Mouse (Mus musculus): ENCODE results near the gene Fbxo36.

Fbxo36 gene

GRCm38 (mm10) chr1:84839309-84840017 is at the start of gene Fbxo36:
TSS of gene Fbxo36 (plus strand) at chr1:84839841.
- DNase-seq (ENCODE audit: low read depth): peak; percentile 86

- no peak for DNase-seq (ENCODE audit: low read depth)
Measured at GRCm38 (mm10) chr1:84791393-84791792, 48.2 kb upstream of the Fbxo36 start.

- DNase-seq (ENCODE audit: low read depth): no peak
Measured at GRCm38 (mm10) chr1:84795335-84795734, 44.3 kb upstream of the Fbxo36 start.

GRCm38 (mm10) chr1:84799166-84799565 is 40.5 kb upstream of the Fbxo36 start:
- DNase-seq (ENCODE audit: low read depth): no peak

DNA sequence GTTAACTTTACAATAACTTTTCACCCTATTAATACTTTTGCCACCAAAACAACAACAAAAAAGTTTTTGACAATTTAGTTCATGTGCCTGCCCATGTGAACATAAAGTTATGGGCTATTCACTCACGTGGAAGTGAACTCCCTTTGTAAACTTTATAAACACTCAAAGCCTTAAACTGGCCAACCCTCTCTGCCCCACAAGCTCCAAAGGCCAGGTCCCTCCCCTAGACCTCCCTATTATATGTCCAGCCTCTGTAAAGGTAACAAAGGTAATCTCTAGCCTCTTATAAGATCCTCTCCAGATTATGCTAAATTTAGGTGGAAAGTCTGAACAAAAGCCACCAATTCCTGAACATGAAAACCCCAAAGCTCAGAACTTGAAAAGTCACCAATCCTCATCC is 35.9 kb upstream of the Fbxo36 start:
- no peak for DNase-seq (ENCODE audit: low read depth)

DNA sequence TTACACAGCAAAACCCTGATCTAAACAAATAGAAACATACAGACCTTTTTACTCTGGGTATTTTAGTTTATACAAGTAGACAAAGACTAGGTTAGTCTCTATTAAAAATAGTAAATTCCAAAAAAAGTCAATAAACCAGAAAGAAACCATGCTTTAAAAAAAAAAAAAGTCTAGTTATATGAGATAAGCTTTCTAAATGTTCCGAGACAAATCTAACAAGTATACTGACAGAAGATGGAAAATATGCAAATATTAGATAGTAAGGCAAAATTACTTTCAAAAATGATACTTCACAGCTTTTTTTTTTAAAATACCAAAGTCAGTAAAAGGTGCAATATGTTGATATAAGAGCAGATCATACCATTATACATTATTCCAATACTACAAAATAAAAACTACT is 22.0 kb upstream of the Fbxo36 start:
- DNase-seq (ENCODE audit: low read depth): no peak

- DNase-seq (ENCODE audit: low read depth): no peak
Measured at GRCm38 (mm10) chr1:84825091-84825490, 14.6 kb upstream of the Fbxo36 start.

- DNase-seq (ENCODE audit: low read depth): no peak
Measured at GRCm38 (mm10) chr1:84837523-84838145, 2.0 kb upstream of the Fbxo36 start.

DNA sequence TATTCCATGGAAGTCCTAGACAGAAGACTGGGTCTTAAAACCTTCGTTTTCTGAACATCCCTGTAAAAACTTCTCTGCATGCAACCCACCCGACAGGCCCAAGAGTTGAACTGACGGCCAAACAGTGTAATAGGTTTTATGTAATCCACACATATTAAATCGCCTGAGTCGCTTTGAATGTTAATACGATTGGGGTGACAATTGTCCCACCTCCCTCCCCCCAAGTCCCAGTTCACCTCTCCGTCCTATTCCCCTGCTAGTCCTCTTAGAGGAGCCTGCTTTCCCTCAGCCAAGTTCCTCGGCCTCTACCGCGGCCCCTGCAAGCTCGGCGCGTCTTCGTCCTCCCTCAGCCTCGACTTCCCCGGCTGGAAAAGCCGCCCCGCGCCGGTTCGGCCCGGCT is 1.5 kb upstream of the Fbxo36 start:
- no peak for DNase-seq (ENCODE audit: low read depth)

DNA sequence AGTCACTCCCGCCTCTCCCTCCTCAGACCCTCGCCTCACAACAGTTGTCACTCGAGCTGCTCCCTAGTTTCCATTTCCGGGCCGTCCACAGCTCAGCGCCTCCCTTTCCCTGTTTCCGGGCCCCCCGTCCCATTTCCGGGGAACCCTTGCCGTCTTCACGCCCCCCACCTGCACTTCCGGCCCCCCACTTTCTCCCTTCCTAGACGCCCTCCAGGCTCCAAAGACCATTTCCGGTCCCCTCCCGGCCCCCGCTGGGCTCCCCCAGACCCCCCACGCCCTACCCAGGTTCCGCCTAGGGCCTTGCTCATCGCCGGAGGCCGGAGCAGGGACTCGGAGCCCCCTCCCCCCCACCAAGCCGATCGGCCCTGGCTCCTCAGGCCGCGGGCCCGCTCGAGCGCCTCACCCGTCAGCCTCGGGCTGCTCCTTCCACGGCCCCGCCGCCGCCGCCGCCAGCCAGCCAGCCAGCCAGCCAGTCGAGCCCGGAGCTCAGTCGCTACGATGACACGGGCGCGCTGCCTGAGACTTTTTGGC is 955 bp upstream of the Fbxo36 start:
- DNase-seq (ENCODE audit: low read depth): no peak

GRCm38 (mm10) chr1:84840018-84840664 is 500 bp downstream of the Fbxo36 start, which contains the start of gene Trip12:
TSS of gene Trip12 (minus strand) at chr1:84840516.
- no peak for DNase-seq (ENCODE audit: low read depth)

DNA sequence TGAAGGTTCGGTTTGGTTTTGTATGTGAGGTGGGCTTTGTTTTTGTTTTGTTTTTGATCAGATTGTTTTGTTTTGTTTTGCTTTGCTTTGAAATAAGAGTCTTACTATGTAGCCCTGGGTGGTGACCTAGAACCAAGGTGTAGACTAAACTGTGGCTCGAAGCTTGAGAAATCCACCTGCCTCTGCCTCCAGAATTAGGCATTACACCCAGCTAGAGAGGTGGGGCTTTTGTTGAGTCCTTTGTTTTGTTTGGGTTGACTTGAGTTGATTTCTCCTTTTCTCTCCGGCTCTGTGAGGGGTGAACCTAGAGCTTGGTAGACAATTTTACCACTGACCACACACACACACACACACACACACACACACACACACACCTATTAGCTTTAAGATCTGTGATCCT is 1.4 kb downstream of the Fbxo36 start:
- DNase-seq (ENCODE audit: low read depth): no peak

DNA sequence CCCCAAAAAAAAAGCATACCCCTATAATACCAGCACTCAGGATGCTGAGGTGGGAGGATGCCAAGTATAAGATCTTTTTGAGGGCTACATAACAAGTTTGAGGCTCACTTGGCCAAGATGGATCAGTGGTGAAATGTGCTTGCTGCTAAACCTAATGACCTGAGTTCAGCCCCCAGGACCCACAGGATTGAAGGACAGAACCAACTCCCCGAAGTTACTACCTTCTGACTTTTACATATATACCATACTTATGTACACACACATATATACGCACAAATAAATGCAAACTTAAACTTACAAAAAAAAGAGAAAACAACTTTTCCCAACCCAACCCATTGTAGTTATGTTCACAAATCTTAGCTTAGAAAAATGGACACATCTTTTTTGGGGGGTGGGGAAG is 3.7 kb downstream of the Fbxo36 start:
- no peak for DNase-seq (ENCODE audit: low read depth)

DNA sequence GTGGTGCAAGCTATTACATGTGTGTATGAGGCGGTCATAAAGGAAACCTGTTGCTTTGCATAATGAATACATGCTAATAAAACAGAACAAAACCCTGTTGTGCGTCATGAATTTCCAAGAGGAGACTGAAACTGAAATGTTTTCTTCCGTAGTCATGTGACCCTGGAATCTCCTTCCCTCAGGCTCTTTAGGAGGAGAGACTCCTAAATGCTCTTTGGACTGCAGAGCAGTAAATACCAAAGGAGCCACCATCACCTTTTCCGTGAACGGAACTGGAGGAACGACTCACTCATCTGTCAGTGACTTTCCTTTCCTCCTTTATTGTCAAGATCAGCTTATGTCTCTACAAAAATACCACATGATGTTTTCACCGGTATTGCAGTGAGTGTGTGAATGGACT is 8.1 kb downstream of the Fbxo36 start:
- no peak for DNase-seq (ENCODE audit: low read depth)

GRCm38 (mm10) chr1:84848335-84848734 is 8.7 kb downstream of the Fbxo36 start:
- no peak for DNase-seq (ENCODE audit: low read depth)

DNA sequence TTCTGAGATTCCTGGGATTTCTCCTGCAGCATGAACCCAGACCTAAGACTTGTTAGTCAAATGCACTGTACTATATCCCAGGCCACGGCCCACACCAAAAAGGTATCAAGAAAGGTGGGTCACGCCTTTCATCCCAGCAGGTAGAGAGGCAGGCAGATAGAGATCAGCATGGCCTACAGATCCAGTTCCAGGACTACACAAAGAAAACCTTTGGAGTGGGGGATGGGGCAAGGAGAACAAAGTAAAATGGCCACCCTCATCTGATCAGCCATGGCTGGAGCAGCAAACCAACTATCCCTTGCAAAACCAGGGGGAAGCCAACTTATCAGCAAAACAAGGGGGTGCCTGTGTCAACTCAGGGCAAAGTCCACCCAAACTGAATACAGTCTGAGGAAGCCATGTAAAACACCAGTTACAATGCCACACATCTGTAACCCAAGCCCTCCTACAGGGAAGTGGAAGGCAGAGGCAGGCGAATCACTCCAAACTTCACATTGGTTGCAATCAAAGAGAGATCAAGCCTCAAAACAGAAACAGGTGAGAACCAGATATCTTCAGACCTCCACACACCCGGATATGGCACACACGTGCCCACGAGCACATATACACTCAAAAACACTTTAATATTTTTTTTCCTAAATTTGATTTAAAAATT is 9.3 kb downstream of the Fbxo36 start:
- no peak for DNase-seq (ENCODE audit: low read depth)

DNA sequence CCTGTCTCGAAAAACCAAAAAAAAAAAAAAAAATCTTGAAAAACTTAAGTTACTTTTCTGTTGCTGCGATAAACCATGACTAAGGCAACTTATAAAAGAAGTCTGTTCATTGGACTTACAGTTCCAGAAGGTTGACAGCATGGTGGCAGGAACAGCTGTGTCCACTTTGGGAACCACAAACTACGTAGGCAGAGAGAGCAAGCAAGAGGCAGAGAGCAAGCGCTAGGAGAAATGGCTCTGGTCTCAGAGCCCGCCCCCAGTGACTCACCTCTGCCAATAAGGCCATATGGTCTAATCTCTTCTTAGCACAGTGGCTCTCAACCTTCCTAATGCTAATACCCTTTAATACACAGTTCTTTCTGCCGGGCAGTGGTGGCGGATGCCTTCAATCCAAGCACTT is 10.2 kb downstream of the Fbxo36 start:
- DNase-seq (ENCODE audit: low read depth): no peak

DNA sequence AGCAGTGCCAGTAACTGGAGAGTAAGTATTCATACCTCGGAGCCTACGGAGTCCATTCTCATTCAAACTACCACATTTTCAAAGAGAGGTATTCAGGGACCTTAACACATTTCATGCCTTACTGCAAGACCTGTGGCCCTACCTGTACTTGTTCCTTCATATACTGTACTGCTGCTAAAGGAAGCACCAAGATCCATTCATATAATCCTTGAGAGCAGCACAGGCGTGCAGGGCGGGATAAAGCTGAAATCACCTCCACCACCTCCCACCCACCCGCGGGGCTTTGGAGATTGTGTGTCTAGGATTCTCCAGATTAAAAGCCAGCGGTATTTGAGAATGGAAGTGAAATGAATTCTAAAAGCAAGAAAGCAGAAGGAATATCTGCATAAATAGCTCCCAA is 10.8 kb downstream of the Fbxo36 start:
- DNase-seq (ENCODE audit: low read depth): no peak

GRCm38 (mm10) chr1:84851512-84852235 is 12.0 kb downstream of the Fbxo36 start:
- DNase-seq (ENCODE audit: low read depth): peak; percentile 52

DNA sequence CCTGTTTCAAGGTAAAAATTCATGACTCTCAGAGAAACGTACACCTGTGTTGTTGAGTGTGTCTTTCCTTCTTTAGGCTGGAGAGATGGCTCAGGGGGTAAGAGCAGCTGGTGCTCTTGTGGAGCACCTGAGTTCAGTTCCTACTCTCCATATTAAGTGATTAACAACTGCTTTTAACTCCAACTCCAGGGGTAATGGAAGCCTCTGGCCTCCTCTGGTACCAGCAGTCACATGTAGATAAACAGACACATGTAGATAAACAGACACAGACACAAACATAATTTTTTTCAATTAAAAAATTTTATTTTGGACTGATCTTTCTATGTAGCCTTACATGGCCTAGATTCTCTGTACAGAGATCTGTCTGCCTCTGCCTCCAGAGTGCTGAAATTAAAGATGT is 14.1 kb downstream of the Fbxo36 start:
- no peak for DNase-seq (ENCODE audit: low read depth)

GRCm38 (mm10) chr1:84854966-84855365 is 15.3 kb downstream of the Fbxo36 start:
- DNase-seq (ENCODE audit: low read depth): no peak

GRCm38 (mm10) chr1:84855756-84856155 is 16.1 kb downstream of the Fbxo36 start:
- no peak for DNase-seq (ENCODE audit: low read depth)
